Mouse (Mus musculus) brown adipose tissue, adult 24 weeks (tissue): Measurements from ENCODE around the gene Capns1. TPM values are rescaled to one million over a fixed set of nuclear protein-coding genes. Genes with fewer than 3 reads are reported as not detected.
"Not testable (repeated sequence)": the region's sequence is repeated elsewhere in the genome, so short reads cannot be mapped to it uniquely, and the experiment has no call there.

Source experiments
- H3K27ac ChIP-seq: fragments of 200-500 bp; replicated peaks from 2 replicates; pipeline ENCODE4 v1.5.1; 2012; ENCODE audit warnings: low read depth, mild to moderate bottlenecking, low read length
- H3K4me1 ChIP-seq: fragments of 200-500 bp; 2 replicates; pipeline ENCODE4 v1.6.1; 2012; ENCODE audit warnings: low read length, mixed read lengths; ENCODE audit not compliant: control insufficient read depth, insufficient read depth, insufficient read length
- H3K4me3 ChIP-seq: fragments of 200-500 bp; 2 replicates; pipeline ENCODE4 v1.5.1; 2012; ENCODE audit warnings: low read depth, mild to moderate bottlenecking, low read length, moderate library complexity; ENCODE audit not compliant: insufficient read depth
- polyA plus RNA-seq: library from polyadenylated mRNA; stranded (reverse); fragments of >200 nt; gene quantifications from 2 replicates; pipeline ENCODE4 v1.2.4, GENCODE M21; 2012; ENCODE audit not compliant: missing spikeins, insufficient read depth, insufficient read length

Gene Capns1
- 549 and 708 TPM in 2 replicates for polyA plus RNA-seq

DNA sequence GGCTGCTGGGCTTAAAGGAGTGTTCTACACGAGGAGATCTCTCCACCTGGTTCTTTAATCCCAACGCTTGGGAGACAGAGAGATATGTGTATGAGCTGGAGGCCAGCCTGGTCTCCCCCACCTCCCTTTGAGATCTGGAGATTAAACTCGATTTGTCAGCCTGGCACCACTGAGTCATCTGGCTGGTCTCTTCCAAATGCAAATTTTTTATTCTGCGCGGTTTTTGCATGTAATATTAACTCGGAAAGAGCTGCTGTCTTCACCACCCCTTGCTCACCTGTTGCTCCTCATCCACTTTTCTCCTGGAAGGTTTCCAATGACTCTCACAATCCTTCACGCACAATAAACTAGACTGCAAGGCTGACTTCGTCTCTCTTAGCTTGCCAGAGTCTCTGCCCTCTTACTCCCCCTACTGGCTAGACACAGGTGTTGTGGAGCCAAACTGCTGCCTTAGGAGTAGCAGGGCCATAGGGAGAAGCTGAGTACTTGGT, at the start of gene Capns1:
Capns1 (minus strand) TSS at position 331 of the 491 bp plus-strand sequence.
- H3K27ac ChIP-seq = 0 out of 2 replicates have a peak within 1 kb of the TSS, but pooled peaks have one; percentile 14
- H3K4me3 ChIP-seq = no peak within 1 kb of the TSS

GRCm38 (mm10) chr7:30237374-30237773, 38.8 kb upstream of the Capns1 start:
- H3K4me3 ChIP-seq, H3K4me1 ChIP-seq, H3K27ac ChIP-seq: not testable (repeated sequence)

More for the DNA sequence above, at the start of gene Capns1:
- H3K4me1 ChIP-seq = 0 out of 2 replicates have a peak, but pooled peaks cover 6% of the 10 kb centered on the region

GRCm38 (mm10) chr7:30235625-30236024, 37.0 kb upstream of the Capns1 start, which contains the start of gene Ovol3:
Gene Ovol3, minus strand, starts transcription at chr7:30235725.
- Histone ChIP-seq H3K27ac (no peak within 1 kb of the TSS), H3K4me3 (no peak within 1 kb of the TSS), H3K4me1 (peaks cover 2% of the 10 kb centered on the region; the same call in 1 of the 2 replicates)

DNA sequence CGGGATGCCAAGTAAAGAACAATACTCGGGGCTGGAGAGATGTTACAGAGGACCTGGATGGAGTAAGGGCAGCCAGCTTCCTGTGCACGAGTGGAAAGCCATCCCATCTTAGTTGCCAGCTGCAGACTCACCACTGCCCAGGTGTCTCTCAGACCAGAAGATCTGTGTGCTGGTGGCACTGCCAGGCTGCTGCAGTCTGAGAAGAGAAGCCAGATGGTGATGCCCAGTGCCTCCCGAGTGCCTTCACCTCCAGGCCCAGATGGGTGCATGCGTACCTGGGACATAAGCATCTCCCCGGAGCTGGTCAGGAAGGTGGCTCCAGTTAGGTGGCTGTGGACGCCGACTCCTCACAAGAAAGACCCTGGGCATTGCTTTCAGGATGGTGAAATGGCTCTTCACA, 36.5 kb upstream of the Capns1 start:
- Histone ChIP-seq H3K4me1 (peaks cover 2% of the 10 kb centered on the region; the same call in 1 of the 2 replicates), H3K27ac (no peak overlapping the region)

GRCm38 (mm10) chr7:30234276-30234858, 35.8 kb upstream of the Capns1 start:
- Histone ChIP-seq H3K4me3 (no peak overlapping the region), H3K4me1 (peaks cover 2% of the 10 kb centered on the region; the same call in 1 of the 2 replicates), H3K27ac (no peak overlapping the region)

More for the DNA sequence above, 36.5 kb upstream of the Capns1 start:
- H3K4me3 ChIP-seq = no peak overlapping the region

DNA sequence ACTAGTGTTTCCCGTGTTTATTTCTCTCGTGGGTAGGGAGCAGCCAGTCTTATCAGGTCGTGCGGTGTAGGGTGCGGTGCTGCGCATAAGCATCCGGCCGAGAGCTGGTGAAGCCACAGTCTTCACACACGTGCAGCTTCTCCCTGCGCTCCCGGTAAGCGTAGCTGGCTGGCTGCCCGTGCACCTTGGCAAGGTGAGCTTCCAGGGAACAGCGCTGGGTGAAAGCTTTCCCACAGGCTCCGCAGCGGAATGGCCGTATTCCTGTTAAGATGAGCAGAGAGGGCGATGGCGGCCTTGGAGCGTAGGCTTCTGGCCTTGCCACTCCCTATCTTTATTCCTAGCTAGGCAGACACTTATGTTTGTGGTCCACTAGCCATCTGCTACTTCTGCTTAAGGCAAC, 34.8 kb upstream of the Capns1 start:
- Histone ChIP-seq H3K4me3 (peak overlapping the region; percentile 1; the same call in 1 of the 2 replicates), H3K27ac (no peak overlapping the region), H3K4me1 (peaks cover 2% of the 10 kb centered on the region; the same call in 1 of the 2 replicates)

- Histone ChIP-seq H3K4me1 (peaks cover 2% of the 10 kb centered on the region; the same call in 1 of the 2 replicates), H3K27ac (peak overlapping the region; percentile 81), H3K4me3 (peak overlapping the region; percentile 83)
These were observed 34.1 kb upstream of the Capns1 start for GRCm38 (mm10) chr7:30232631-30233148.

GRCm38 (mm10) chr7:30231669-30232454, 33.3 kb upstream of the Capns1 start, which contains the start of the genes Polr2i and Tbcb:
Gene Polr2i, plus strand, starts transcription at chr7:30231948.
Gene Tbcb, minus strand, starts transcription at chr7:30232272.
- Histone ChIP-seq H3K27ac (peak within 1 kb of the TSS; percentile 84), H3K4me1 (peaks cover 2% of the 10 kb centered on the region; the same call in 1 of the 2 replicates), H3K4me3 (peak within 1 kb of the TSS; percentile 83)

DNA sequence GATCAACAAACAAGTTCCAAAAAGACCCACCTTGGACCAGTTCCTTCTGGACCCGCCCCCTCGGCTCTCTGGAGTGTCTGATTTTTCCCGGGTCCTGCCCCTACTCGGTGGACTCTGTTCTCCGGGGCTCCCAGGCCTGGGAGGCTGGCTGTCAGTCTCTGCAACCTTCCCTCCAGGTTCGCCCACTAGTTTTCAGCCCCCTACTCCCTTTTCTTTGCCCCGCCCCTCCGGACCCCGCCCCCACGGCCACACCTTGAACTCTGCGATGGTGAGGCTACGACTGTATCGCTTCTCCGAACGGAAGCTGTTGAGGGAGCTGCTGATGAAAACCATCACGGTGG, 32.7 kb upstream of the Capns1 start:
- Histone ChIP-seq H3K4me1 (peaks cover 2% of the 10 kb centered on the region; the same call in 1 of the 2 replicates), H3K27ac (no peak overlapping the region), H3K4me3 (peak overlapping the region; percentile 76)

DNA sequence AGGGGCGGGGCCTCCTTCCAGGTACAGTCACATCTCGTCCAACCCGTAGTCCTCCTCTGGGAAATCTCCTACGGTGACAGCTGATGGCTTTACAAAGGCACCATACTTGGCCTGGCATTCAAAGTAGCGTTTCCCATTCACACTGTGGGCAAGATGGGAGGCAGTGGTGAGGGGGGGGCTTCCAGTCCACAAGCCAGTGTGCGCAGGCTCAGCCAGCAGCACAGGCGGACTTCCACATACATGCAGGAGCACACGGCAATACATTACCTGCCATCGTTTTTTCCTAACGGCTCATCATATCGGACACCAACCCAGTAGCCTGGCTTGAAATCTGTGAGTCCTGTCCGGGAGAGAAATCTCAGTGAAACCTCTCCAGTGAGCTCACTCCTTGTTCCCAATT, 25.6 kb upstream of the Capns1 start:
- no peak overlapping the region for H3K4me3 ChIP-seq
- H3K27ac ChIP-seq = no peak overlapping the region

DNA sequence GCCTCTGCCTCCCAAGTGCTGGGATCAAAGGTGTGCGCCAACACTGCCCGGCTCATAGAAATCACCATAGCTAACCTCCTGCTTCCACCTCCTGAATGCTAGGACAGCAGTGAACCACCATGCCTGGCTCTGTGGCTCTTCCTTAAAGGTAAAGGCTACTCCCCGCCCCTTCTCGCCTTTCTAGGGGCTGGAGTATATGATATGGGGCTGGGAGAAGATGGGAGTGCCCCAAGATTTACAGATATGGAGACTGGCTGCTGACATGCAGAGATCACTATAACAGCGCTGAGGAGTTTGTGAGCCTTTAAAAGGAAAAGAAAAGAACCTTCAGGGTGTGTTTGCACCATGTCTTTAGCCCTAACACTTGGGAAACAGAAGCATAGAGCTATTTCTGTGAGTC, 23.6 kb upstream of the Capns1 start:
- no peak overlapping the region for H3K27ac ChIP-seq

More for the DNA sequence above, 25.6 kb upstream of the Capns1 start:
- H3K4me1 ChIP-seq = no peaks in the 10 kb centered on the region; the same call in 1 of the 2 replicates

GRCm38 (mm10) chr7:30221433-30221832, 22.8 kb upstream of the Capns1 start:
- H3K27ac ChIP-seq = no peak overlapping the region
- no peaks in the 10 kb centered on the region; the same call in 1 of the 2 replicates for H3K4me1 ChIP-seq
- H3K4me3 ChIP-seq = no peak overlapping the region

More for the DNA sequence above, 23.6 kb upstream of the Capns1 start:
- Histone ChIP-seq H3K4me3 (no peak overlapping the region), H3K4me1 (no peaks in the 10 kb centered on the region; the same call in 1 of the 2 replicates)

GRCm38 (mm10) chr7:30220008-30220356, 21.4 kb upstream of the Capns1 start:
- no peak overlapping the region for H3K27ac ChIP-seq
- no peaks in the 10 kb centered on the region; the same call in 1 of the 2 replicates for H3K4me1 ChIP-seq

GRCm38 (mm10) chr7:30219293-30220007, 20.8 kb upstream of the Capns1 start:
- peak overlapping the region; percentile 60 for H3K4me3 ChIP-seq
- no peak overlapping the region for H3K27ac ChIP-seq
- H3K4me1 ChIP-seq = no peaks in the 10 kb centered on the region; the same call in 1 of the 2 replicates

More at GRCm38 (mm10) chr7:30220008-30220356, 21.4 kb upstream of the Capns1 start:
- peak overlapping the region; percentile 60 for H3K4me3 ChIP-seq
